Mouse (Mus musculus): ENCODE results near the gene Rcan1. TPM values are rescaled to one million over a fixed set of nuclear protein-coding genes. Genes with fewer than 3 reads are reported as not detected.

Rcan1 gene
- polyA plus RNA-seq, 1 experiment from 2014 or later: 23.0 TPM

GRCm38 (mm10) chr16:92393732-92394131 lies 76.9 kb downstream of the Rcan1 start:
- peaks cover 14% of the 10 kb centered on the region; the same call in 1 of the 2 replicates for H3K36me3 ChIP-seq (ENCODE audit: control insufficient read depth, insufficient read depth, low read length)
- H3K9me3 ChIP-seq (ENCODE audit: control insufficient read depth, low read length): no peaks in the 10 kb centered on the region
- no peak overlapping the region for H3K4me2 ChIP-seq (replicated peaks; ENCODE audit: low read depth, low read length)
- no peak overlapping the region for H3K4me3 ChIP-seq (ENCODE audit: low read length)
- H3K4me1 ChIP-seq (ENCODE audit: control insufficient read depth, insufficient read depth, low read length): peaks cover 11% of the 10 kb centered on the region; the same call in 1 of the 2 replicates
- no peak overlapping the region for H3K9ac ChIP-seq (ENCODE audit: low read depth, low read length)
- no peak overlapping the region for H3K27ac ChIP-seq (ENCODE audit: low read depth, low read length)
- ATAC-seq (ENCODE audit: low FRiP score, low TSS enrichment): no peak
- WGBS: 93% methylated on average over 3 of the region's 3 CpGs
- H3K27me3 ChIP-seq (ENCODE audit: control insufficient read depth, insufficient read depth, low read length): no peaks in the 10 kb centered on the region

- no peaks in the 10 kb centered on the region for H3K4me1 ChIP-seq (ENCODE audit: control insufficient read depth, insufficient read depth, low read length)
These were observed 83.0 kb downstream of the Rcan1 start for GRCm38 (mm10) chr16:92387692-92388091.

GRCm38 (mm10) chr16:92385062-92385461 lies 85.6 kb downstream of the Rcan1 start:
- no peak overlapping the region for H3K4me2 ChIP-seq (replicated peaks; ENCODE audit: low read depth, low read length)
- no peak overlapping the region for H3K9ac ChIP-seq (ENCODE audit: low read depth, low read length)
- 0% methylated on average over 2 of the region's 2 CpGs for WGBS
- H3K27ac ChIP-seq (ENCODE audit: low read depth, low read length): no peak overlapping the region
- H3K4me1 ChIP-seq (ENCODE audit: control insufficient read depth, insufficient read depth, low read length): no peaks in the 10 kb centered on the region
- no peak overlapping the region for H3K4me3 ChIP-seq (ENCODE audit: low read length)
- H3K36me3 ChIP-seq (ENCODE audit: control insufficient read depth, insufficient read depth, low read length): no peaks in the 10 kb centered on the region
- no peaks in the 10 kb centered on the region for H3K9me3 ChIP-seq (ENCODE audit: control insufficient read depth, low read length)
- no peak for ATAC-seq (ENCODE audit: low FRiP score, low TSS enrichment)
- no peaks in the 10 kb centered on the region for H3K27me3 ChIP-seq (ENCODE audit: control insufficient read depth, insufficient read depth, low read length)

More at GRCm38 (mm10) chr16:92387692-92388091, 83.0 kb downstream of the Rcan1 start:
- no peak overlapping the region for H3K9ac ChIP-seq (ENCODE audit: low read depth, low read length)
- no peak overlapping the region for H3K4me2 ChIP-seq (replicated peaks; ENCODE audit: low read depth, low read length)
- no peaks in the 10 kb centered on the region for H3K9me3 ChIP-seq (ENCODE audit: control insufficient read depth, low read length)
- WGBS: 72% methylated on average over 10 of the region's 10 CpGs
- no peak overlapping the region for H3K27ac ChIP-seq (ENCODE audit: low read depth, low read length)
- peaks cover under 1% of the 10 kb centered on the region; the same call in 1 of the 2 replicates for H3K36me3 ChIP-seq (ENCODE audit: control insufficient read depth, insufficient read depth, low read length)
- H3K27me3 ChIP-seq (ENCODE audit: control insufficient read depth, insufficient read depth, low read length): no peaks in the 10 kb centered on the region
- no peak overlapping the region for H3K4me3 ChIP-seq (ENCODE audit: low read length)
- no peak for ATAC-seq (ENCODE audit: low FRiP score, low TSS enrichment)

- ATAC-seq (ENCODE audit: low FRiP score, low TSS enrichment): no peak
- Histone ChIP-seq H3K27ac (ENCODE audit: low read depth, low read length) (no peak overlapping the region), H3K27me3 (ENCODE audit: control insufficient read depth, insufficient read depth, low read length) (no peaks in the 10 kb centered on the region), H3K4me3 (ENCODE audit: low read length) (no peak overlapping the region), H3K4me2 (replicated peaks; ENCODE audit: low read depth, low read length) (no peak overlapping the region), H3K9me3 (ENCODE audit: control insufficient read depth, low read length) (no peaks in the 10 kb centered on the region), H3K4me1 (ENCODE audit: control insufficient read depth, insufficient read depth, low read length) (no peaks in the 10 kb centered on the region), H3K36me3 (ENCODE audit: control insufficient read depth, insufficient read depth, low read length) (no peaks in the 10 kb centered on the region), H3K9ac (ENCODE audit: low read depth, low read length) (no peak overlapping the region)
These were observed 87.3 kb downstream of the Rcan1 start for GRCm38 (mm10) chr16:92383412-92383811.

- 59% methylated on average over 6 of the region's 6 CpGs for WGBS
- H3K9ac ChIP-seq (ENCODE audit: low read depth, low read length): no peak overlapping the region
- no peaks in the 10 kb centered on the region for H3K4me1 ChIP-seq (ENCODE audit: control insufficient read depth, insufficient read depth, low read length)
- no peak overlapping the region for H3K4me3 ChIP-seq (ENCODE audit: low read length)
- H3K27me3 ChIP-seq (ENCODE audit: control insufficient read depth, insufficient read depth, low read length): no peaks in the 10 kb centered on the region
- no peaks in the 10 kb centered on the region for H3K9me3 ChIP-seq (ENCODE audit: control insufficient read depth, low read length)
- H3K4me2 ChIP-seq (replicated peaks; ENCODE audit: low read depth, low read length): no peak overlapping the region
- no peak for ATAC-seq (ENCODE audit: low FRiP score, low TSS enrichment)
- H3K36me3 ChIP-seq (ENCODE audit: control insufficient read depth, insufficient read depth, low read length): no peaks in the 10 kb centered on the region
- no peak overlapping the region for H3K27ac ChIP-seq (ENCODE audit: low read depth, low read length)
These were observed 88.2 kb downstream of the Rcan1 start for GRCm38 (mm10) chr16:92382508-92382907.

GRCm38 (mm10) chr16:92381092-92381491 lies 89.6 kb downstream of the Rcan1 start:
- H3K27ac ChIP-seq (ENCODE audit: low read depth, low read length): no peak overlapping the region
- WGBS: 64% methylated on average over 6 of the region's 6 CpGs
- H3K9me3 ChIP-seq (ENCODE audit: control insufficient read depth, low read length): no peaks in the 10 kb centered on the region
- no peak overlapping the region for H3K4me2 ChIP-seq (replicated peaks; ENCODE audit: low read depth, low read length)
- ATAC-seq (ENCODE audit: low FRiP score, low TSS enrichment): no peak
- no peak overlapping the region for H3K9ac ChIP-seq (ENCODE audit: low read depth, low read length)
- no peak overlapping the region for H3K4me3 ChIP-seq (ENCODE audit: low read length)
- no peaks in the 10 kb centered on the region for H3K36me3 ChIP-seq (ENCODE audit: control insufficient read depth, insufficient read depth, low read length)
- H3K27me3 ChIP-seq (ENCODE audit: control insufficient read depth, insufficient read depth, low read length): no peaks in the 10 kb centered on the region
- H3K4me1 ChIP-seq (ENCODE audit: control insufficient read depth, insufficient read depth, low read length): no peaks in the 10 kb centered on the region

GRCm38 (mm10) chr16:92376976-92377375 lies 93.7 kb downstream of the Rcan1 start:
- Histone ChIP-seq H3K36me3 (ENCODE audit: control insufficient read depth, insufficient read depth, low read length) (no peaks in the 10 kb centered on the region), H3K4me2 (replicated peaks; ENCODE audit: low read depth, low read length) (no peak overlapping the region), H3K27me3 (ENCODE audit: control insufficient read depth, insufficient read depth, low read length) (no peaks in the 10 kb centered on the region), H3K9me3 (ENCODE audit: control insufficient read depth, low read length) (no peaks in the 10 kb centered on the region), H3K9ac (ENCODE audit: low read depth, low read length) (no peak overlapping the region), H3K4me3 (ENCODE audit: low read length) (no peak overlapping the region), H3K27ac (ENCODE audit: low read depth, low read length) (no peak overlapping the region), H3K4me1 (ENCODE audit: control insufficient read depth, insufficient read depth, low read length) (no peaks in the 10 kb centered on the region)
- WGBS: 87% methylated on average over 6 of the region's 6 CpGs
- no peak for ATAC-seq (ENCODE audit: low FRiP score, low TSS enrichment)

- H3K4me3 ChIP-seq (ENCODE audit: low read length): no peak overlapping the region
- no peak for ATAC-seq (ENCODE audit: low FRiP score, low TSS enrichment)
- H3K4me1 ChIP-seq (ENCODE audit: control insufficient read depth, insufficient read depth, low read length): no peaks in the 10 kb centered on the region
- H3K4me2 ChIP-seq (replicated peaks; ENCODE audit: low read depth, low read length): no peak overlapping the region
- 32% methylated on average over 5 of the region's 5 CpGs for WGBS
- H3K27me3 ChIP-seq (ENCODE audit: control insufficient read depth, insufficient read depth, low read length): no peaks in the 10 kb centered on the region
- no peaks in the 10 kb centered on the region for H3K9me3 ChIP-seq (ENCODE audit: control insufficient read depth, low read length)
- no peak overlapping the region for H3K27ac ChIP-seq (ENCODE audit: low read depth, low read length)
- no peaks in the 10 kb centered on the region for H3K36me3 ChIP-seq (ENCODE audit: control insufficient read depth, insufficient read depth, low read length)
- H3K9ac ChIP-seq (ENCODE audit: low read depth, low read length): no peak overlapping the region
These were observed 99.0 kb downstream of the Rcan1 start for GRCm38 (mm10) chr16:92371623-92372022.

GRCm38 (mm10) chr16:92369260-92369659 lies 101.4 kb downstream of the Rcan1 start:
- 45% methylated on average over 2 of the region's 2 CpGs for WGBS
- no peaks in the 10 kb centered on the region for H3K9me3 ChIP-seq (ENCODE audit: control insufficient read depth, low read length)

More at GRCm38 (mm10) chr16:92369260-92369659, 101.4 kb downstream of the Rcan1 start:
- Histone ChIP-seq H3K4me2 (replicated peaks; ENCODE audit: low read depth, low read length) (no peak overlapping the region), H3K36me3 (ENCODE audit: control insufficient read depth, insufficient read depth, low read length) (no peaks in the 10 kb centered on the region), H3K9ac (ENCODE audit: low read depth, low read length) (no peak overlapping the region), H3K27ac (ENCODE audit: low read depth, low read length) (no peak overlapping the region), H3K4me1 (ENCODE audit: control insufficient read depth, insufficient read depth, low read length) (no peaks in the 10 kb centered on the region), H3K27me3 (ENCODE audit: control insufficient read depth, insufficient read depth, low read length) (no peaks in the 10 kb centered on the region), H3K4me3 (ENCODE audit: low read length) (no peak overlapping the region)
- ATAC-seq (ENCODE audit: low FRiP score, low TSS enrichment): peak; percentile 69; the same call in 1 of the 2 replicates

Data from kidney, embryonic 14.5 days (tissue).